Mouse (Mus musculus) thymus, adult 2 months (tissue): ENCODE measurements around the gene Fxr1. TPM values are rescaled to one million over a fixed set of nuclear protein-coding genes. Genes with fewer than 3 reads are reported as not detected.

Source experiments
- DNase-seq: peaks from one replicate; pipeline ENCODE4 v3.0.0; 2021
- H3K27ac ChIP-seq: fragments of 200-500 bp; 2 replicates; pipeline ENCODE4 v1.5.1; 2012; ENCODE audit warnings: low read length, control low read depth; ENCODE audit not compliant: control insufficient read depth, insufficient read depth
- H3K27me3 ChIP-seq: fragments of 200-500 bp; 2 replicates; pipeline ENCODE4 v1.6.1; 2012; ENCODE audit warnings: mild to moderate bottlenecking, low read length, moderate library complexity, mixed read lengths; ENCODE audit not compliant: control insufficient read depth, insufficient read depth
- H3K36me3 ChIP-seq: fragments of 200-500 bp; 2 replicates; pipeline ENCODE4 v1.6.1; 2012; ENCODE audit warnings: mild to moderate bottlenecking, low read length, moderate library complexity; ENCODE audit not compliant: control insufficient read depth, insufficient read depth
- H3K4me1 ChIP-seq: fragments of 200-500 bp; replicated peaks from 2 replicates; pipeline ENCODE4 v1.6.1; 2012; ENCODE audit warnings: low read length; ENCODE audit not compliant: control insufficient read depth, insufficient read depth
- H3K4me3 ChIP-seq: fragments of 200-500 bp; 2 replicates; pipeline ENCODE4 v1.5.1; 2012; ENCODE audit warnings: mild to moderate bottlenecking, low read length, control low read depth, moderate library complexity; ENCODE audit not compliant: control insufficient read depth, insufficient read depth
- CTCF ChIP-seq: fragments of 200-500 bp; IDR thresholded peaks from 2 replicates; pipeline ENCODE4 v1.5.1; 2012; ENCODE audit warnings: mild to moderate bottlenecking, control low read depth, low read length, moderate library complexity, borderline replicate concordance; ENCODE audit not compliant: control insufficient read depth, poor library complexity, insufficient read depth; ENCODE audit errors: extremely low read depth
- POLR2A ChIP-seq: fragments of 200-500 bp; IDR thresholded peaks from 2 replicates; pipeline ENCODE4 v1.6.1; 2012; ENCODE audit warnings: mild to moderate bottlenecking, low read length, control low read depth, moderate library complexity; ENCODE audit not compliant: control insufficient read depth, poor library complexity, insufficient read depth; ENCODE audit errors: extremely low read depth
- WGBS: fragments of 180-500 bp; shearing (Covaris S2); methylation state at CpG from one replicate; pipeline ENCODE4 v1.1.7; 2018; 5-methylcytosine and 5-hydroxymethylcytosine counted together
- polyA plus RNA-seq: library from polyadenylated mRNA; depleted of rRNA; stranded (reverse); fragments of >200 nt; gene quantifications from 2 replicates; pipeline ENCODE4 v1.2.3, GENCODE M21; 2012

Fxr1 gene
- polyA plus RNA-seq, 1 experiment: 14.6 TPM

GRCm38 (mm10) chr3:34080900-34081662 lies 61.3 kb downstream of the Fxr1 start, which contains the start of gene Dnajc19:
Gene Dnajc19, minus strand, starts transcription at chr3:34081321.
- Histone ChIP-seq H3K4me1 (peaks cover 6% of the 10 kb centered on the region), H3K27ac (no peak within 1 kb of the TSS), H3K4me3 (peak within 1 kb of the TSS; percentile 72), H3K27me3 (no peaks in the 10 kb centered on the region), H3K36me3 (no peaks in the 10 kb centered on the region; the same call in 1 of the 2 replicates)
- DNase-seq: peak; percentile 94
- 1% methylated on average over 50 of the region's 50 CpGs for WGBS
- TF ChIP-seq CTCF: no peak
- peak; percentile 75 for TF ChIP-seq POLR2A

GRCm38 (mm10) chr3:34081929-34082328 lies 62.2 kb downstream of the Fxr1 start:
- H3K4me1 ChIP-seq: peaks cover 6% of the 10 kb centered on the region
- no peak for DNase-seq
- TF ChIP-seq CTCF: no peak
- no peak for TF ChIP-seq POLR2A
- no peaks in the 10 kb centered on the region for H3K27me3 ChIP-seq
- H3K36me3 ChIP-seq: no peaks in the 10 kb centered on the region; the same call in 1 of the 2 replicates
- H3K27ac ChIP-seq: no peak overlapping the region
- H3K4me3 ChIP-seq: no peak overlapping the region
- WGBS: 96% methylated on average over 3 of the region's 3 CpGs

- TF ChIP-seq POLR2A (no peak), CTCF (no peak)
- no peaks in the 10 kb centered on the region for H3K36me3 ChIP-seq
- 85% methylated on average over 5 of the region's 5 CpGs for WGBS
- H3K4me3 ChIP-seq: no peak overlapping the region
- DNase-seq: no peak
- no peak overlapping the region for H3K27ac ChIP-seq
- no peaks in the 10 kb centered on the region for H3K27me3 ChIP-seq
- peaks cover 6% of the 10 kb centered on the region for H3K4me1 ChIP-seq
Measured at GRCm38 (mm10) chr3:34083655-34084054, 63.9 kb downstream of the Fxr1 start.

- WGBS: 77% methylated on average over 2 of the region's 2 CpGs
- H3K4me1 ChIP-seq: no peaks in the 10 kb centered on the region
- H3K4me3 ChIP-seq: no peak overlapping the region
Measured at GRCm38 (mm10) chr3:34102891-34103290, 83.1 kb downstream of the Fxr1 start.

GRCm38 (mm10) chr3:34103902-34104672 lies 84.3 kb downstream of the Fxr1 start:
- H3K36me3 ChIP-seq: no peaks in the 10 kb centered on the region

More at GRCm38 (mm10) chr3:34102891-34103290, 83.1 kb downstream of the Fxr1 start:
- H3K36me3 ChIP-seq: no peaks in the 10 kb centered on the region
- TF ChIP-seq CTCF (no peak), POLR2A (no peak)
- H3K27me3 ChIP-seq: no peaks in the 10 kb centered on the region; the same call in 1 of the 2 replicates
- no peak overlapping the region for H3K27ac ChIP-seq
- no peak for DNase-seq

GRCm38 (mm10) chr3:34106421-34106820 lies 86.7 kb downstream of the Fxr1 start:
- Histone ChIP-seq H3K4me3 (no peak overlapping the region), H3K27ac (no peak overlapping the region)
- WGBS: 22% methylated on average over 9 of the region's 9 CpGs

More at GRCm38 (mm10) chr3:34103902-34104672, 84.3 kb downstream of the Fxr1 start:
- H3K4me1 ChIP-seq: no peaks in the 10 kb centered on the region
- no peak for DNase-seq
- H3K27me3 ChIP-seq: no peaks in the 10 kb centered on the region; the same call in 1 of the 2 replicates
- TF ChIP-seq POLR2A (no peak), CTCF (no peak)
- H3K4me3 ChIP-seq: no peak overlapping the region
- H3K27ac ChIP-seq: no peak overlapping the region
- WGBS: 55% methylated on average over 7 of the region's 7 CpGs

More at GRCm38 (mm10) chr3:34106421-34106820, 86.7 kb downstream of the Fxr1 start:
- no peak for TF ChIP-seq POLR2A
- no peak for TF ChIP-seq CTCF
- Histone ChIP-seq H3K36me3 (no peaks in the 10 kb centered on the region), H3K4me1 (no peaks in the 10 kb centered on the region), H3K27me3 (no peaks in the 10 kb centered on the region; the same call in 1 of the 2 replicates)
- no peak for DNase-seq
